Mouse (Mus musculus): ENCODE data around the gene Gm38655.
A peak's percentile ranks its signal among the peaks of the same experiment; 100 is the strongest.
"Not testable (repeated sequence)": the region's sequence is repeated elsewhere in the genome, so short reads cannot be mapped to it uniquely, and the experiment has no call there.

Gene Gm38655

GRCm38 (mm10) chr17:25169706-25170105 lies 5.6 kb downstream of the Gm38655 start:
- DNase-seq (ENCODE audit: low spot score), result no peak

DNA sequence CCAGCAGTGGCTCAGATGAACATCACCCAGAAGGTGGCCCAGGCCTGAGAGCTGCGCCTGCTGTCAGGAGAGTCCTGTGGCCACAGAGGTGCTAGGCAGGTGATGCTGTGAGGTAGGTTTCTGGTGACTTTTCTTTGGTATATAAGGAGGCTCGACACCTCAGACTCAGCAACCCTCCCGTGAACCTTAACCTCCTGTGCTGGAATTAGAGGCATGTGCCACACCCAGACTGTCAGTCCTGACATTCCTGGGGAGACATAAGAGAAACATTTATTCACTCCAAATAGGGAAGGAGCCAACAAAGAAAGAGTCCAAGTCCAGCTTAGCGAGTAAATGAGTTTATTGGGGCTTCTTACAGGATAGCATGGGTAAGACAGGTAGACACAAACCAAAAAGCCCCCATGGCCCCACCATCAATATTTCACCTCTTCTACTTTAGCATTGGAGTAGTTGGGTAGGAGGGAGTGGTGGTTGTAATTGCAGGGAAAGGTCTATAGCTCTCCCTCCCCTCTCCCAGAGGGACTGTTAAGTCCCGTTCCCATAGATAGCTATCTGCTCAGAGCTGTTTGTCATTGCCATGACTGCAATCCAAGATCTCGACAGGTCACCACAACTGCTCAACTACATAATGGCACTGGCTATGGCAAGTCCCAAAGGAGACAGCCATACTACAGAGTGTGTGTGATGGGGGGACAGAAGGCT lies 9.2 kb downstream of the Gm38655 start:
- DNase-seq (ENCODE audit: low spot score), result no peak

DNA sequence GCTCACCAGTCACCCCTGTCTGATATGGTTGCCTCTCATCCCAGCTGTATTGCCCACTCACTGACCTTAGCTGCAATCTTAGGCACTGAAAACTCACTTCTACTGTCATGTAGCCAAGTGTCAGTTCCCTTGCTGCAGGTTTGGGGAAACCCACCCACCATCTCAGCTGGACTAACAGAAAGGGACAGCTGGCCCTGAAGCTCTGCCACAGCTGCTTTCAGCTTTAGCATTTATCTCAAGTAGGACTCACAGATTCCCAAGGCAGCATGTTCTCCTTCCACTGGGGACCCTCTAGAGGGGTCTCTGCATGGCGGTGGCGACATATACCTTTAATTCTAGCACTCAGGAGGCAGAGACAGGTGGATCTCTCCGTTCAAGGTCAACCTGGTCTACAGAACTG lies 10.5 kb downstream of the Gm38655 start:
- DNase-seq (ENCODE audit: low spot score), result no peak

GRCm38 (mm10) chr17:25163387-25163786 lies 11.9 kb downstream of the Gm38655 start:
- DNase-seq (ENCODE audit: low spot score), result no peak

DNA sequence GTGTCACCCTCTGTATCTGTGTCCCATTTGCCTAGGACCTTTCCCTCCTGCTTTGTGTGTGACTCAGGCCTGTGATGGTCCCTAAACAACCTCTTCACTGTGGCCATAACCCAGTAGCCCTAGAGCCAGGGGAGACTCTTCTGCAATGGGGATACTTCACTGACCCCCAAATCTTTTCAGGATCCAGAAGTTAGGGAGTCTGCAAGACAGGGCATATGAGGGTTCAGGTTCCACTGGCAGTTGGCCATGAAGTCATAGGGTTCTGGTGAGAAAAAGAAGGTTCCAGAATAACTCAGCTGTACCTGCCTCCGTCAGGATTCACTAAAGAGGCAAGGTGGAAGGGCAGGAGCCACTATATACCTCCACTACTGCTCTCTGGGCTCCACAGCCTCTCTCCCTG lies 13.1 kb downstream of the Gm38655 start, which contains the start of gene Ccdc154:
Ccdc154 (plus strand) TSS at position 301 of the 400 bp plus-strand sequence.
- no peak for DNase-seq (ENCODE audit: low spot score)

DNA sequence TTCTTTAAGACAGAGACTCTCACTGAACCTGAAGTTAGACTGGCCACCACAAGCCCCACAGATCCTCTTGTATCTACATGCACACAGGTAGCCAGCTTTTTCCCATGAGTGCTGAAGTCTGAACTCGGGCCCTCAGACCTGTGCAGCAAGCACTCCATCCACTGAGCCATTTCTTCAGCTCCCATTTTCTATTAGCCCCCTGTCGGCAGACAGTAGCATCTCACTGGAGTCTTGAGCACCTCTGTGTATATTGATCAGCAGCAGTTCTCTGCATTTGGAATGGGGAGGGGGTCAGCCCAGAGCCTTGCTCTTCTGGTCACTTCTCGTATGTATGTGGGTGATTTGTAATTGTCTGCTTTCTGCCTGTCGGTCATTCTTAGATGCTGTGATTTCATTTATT lies 35.3 kb downstream of the Gm38655 start:
- DNase-seq (ENCODE audit: low spot score), result no peak

GRCm38 (mm10) chr17:25138803-25139202 lies 36.5 kb downstream of the Gm38655 start:
- no peak for DNase-seq (ENCODE audit: low spot score)

DNA sequence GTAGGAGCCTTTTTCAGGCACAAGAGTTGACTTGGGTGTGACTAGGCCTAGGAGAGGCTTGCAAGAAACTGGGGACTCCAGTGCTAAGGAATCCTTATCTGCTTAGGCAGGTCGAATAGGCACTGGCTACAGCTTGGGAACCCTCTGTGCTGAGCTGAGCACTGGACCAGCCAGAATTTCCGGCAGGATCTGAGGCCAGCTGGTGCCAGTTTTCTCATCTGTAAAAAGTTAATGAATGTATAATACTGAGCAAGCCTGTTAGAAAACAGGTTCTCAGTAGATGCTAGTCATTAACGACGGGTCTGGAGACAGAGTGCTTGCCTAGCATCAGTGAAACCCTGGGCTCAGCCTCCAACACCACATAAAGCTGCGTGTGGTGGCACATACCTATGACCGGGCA lies 39.6 kb downstream of the Gm38655 start:
- no peak for DNase-seq (ENCODE audit: low spot score)

DNA sequence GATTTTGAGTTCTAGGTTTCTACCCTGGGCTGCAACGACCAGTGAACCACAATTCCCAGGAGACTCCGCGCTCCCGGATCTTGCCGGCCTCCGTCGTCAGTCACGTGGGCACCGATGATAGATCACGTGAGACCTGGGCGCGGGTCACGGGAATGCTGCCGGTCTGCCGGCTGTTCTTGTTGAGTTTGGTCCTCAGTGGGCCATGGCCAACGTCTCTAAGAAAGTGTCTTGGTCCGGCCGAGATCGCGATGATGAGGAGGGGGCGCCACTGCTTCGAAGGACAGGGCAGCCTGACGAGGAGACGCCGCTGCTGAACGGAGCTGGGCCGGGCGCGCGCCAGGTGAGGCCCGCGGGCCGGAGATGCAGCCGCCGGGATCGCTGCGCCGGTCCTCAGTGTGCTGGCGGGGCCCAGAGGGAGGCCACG lies 42.0 kb downstream of the Gm38655 start, which contains the start of gene Clcn7:
Clcn7 (plus strand) TSS at position 117 of the 424 bp plus-strand sequence.
- DNase-seq (ENCODE audit: low spot score), result peak; percentile 88

- DNase-seq (ENCODE audit: low spot score), result no peak
These were observed 45.2 kb downstream of the Gm38655 start for GRCm38 (mm10) chr17:25130060-25130459.

GRCm38 (mm10) chr17:25127681-25128080 lies 47.6 kb downstream of the Gm38655 start:
- no peak for DNase-seq (ENCODE audit: low spot score)

DNA sequence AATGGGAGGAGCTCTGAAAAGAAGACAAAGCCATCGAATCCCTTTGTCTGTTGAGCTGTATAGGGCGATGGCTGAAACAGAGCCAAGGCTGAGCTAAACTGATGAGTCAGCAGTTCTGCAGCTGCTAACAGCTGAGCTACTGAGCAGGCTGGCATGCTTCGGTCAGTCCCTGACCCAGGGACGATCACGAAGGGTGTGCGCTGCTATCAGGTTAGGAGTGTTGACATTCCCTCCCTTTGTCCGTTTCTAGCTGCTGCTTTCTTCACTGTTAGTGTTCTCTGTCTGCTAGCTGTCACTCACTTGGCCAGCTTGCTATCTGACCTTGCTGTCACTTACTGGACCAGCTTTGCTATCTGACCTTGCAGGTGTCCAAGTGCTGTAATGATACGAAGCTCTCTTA lies 48.2 kb downstream of the Gm38655 start:
- no peak for DNase-seq (ENCODE audit: low spot score)

GRCm38 (mm10) chr17:25125442-25126060 lies 49.7 kb downstream of the Gm38655 start:
- not testable (repeated sequence) for DNase-seq (ENCODE audit: low spot score)

GRCm38 (mm10) chr17:25123979-25124378 lies 51.3 kb downstream of the Gm38655 start:
- DNase-seq (ENCODE audit: low spot score), result no peak
